Mouse (Mus musculus) kidney, postnatal 14 days (tissue): ENCODE measurements around the gene Gm5416.
"Not testable (repeated sequence)": the region's sequence is repeated elsewhere in the genome, so short reads cannot be mapped to it uniquely, and the experiment has no call there.

Experiments used
- DNase-seq: peaks from one replicate; pipeline ENCODE4 v3.0.0; 2022; ENCODE audit warnings: mixed read lengths

Gm5416 gene

GRCm38 (mm10) chr16:36209967-36210453 is at the start of gene Gm5416:
Gene Gm5416, plus strand, starts transcription at chr16:36210403.
- DNase-seq, result no peak

- DNase-seq, result not testable (repeated sequence)
Observed at GRCm38 (mm10) chr16:36167841-36168240, 42.4 kb upstream of the Gm5416 start.

- no peak for DNase-seq
Observed at GRCm38 (mm10) chr16:36176108-36176507, 34.1 kb upstream of the Gm5416 start.

- DNase-seq, result no peak
Observed at GRCm38 (mm10) chr16:36179910-36180309, 30.3 kb upstream of the Gm5416 start.

GRCm38 (mm10) chr16:36183912-36184311 is 26.3 kb upstream of the Gm5416 start, which contains the start of gene Gm5483:
Gene Gm5483, plus strand, starts transcription at chr16:36184212.
- DNase-seq, result not testable (repeated sequence)

- DNase-seq, result no peak
Observed at GRCm38 (mm10) chr16:36199226-36199625, 11.0 kb upstream of the Gm5416 start.

- peak; percentile 46 for DNase-seq
Observed at GRCm38 (mm10) chr16:36203846-36204245, 6.4 kb upstream of the Gm5416 start.

- DNase-seq, result not testable (repeated sequence)
Observed at GRCm38 (mm10) chr16:36205684-36206083, 4.5 kb upstream of the Gm5416 start.

GRCm38 (mm10) chr16:36221168-36221567 is 11.0 kb downstream of the Gm5416 start, which contains the start of gene 2010005H15Rik:
Gene 2010005H15Rik, plus strand, starts transcription at chr16:36221468.
- not testable (repeated sequence) for DNase-seq

GRCm38 (mm10) chr16:36260585-36260984 is 50.4 kb downstream of the Gm5416 start:
- DNase-seq, result not testable (repeated sequence)
